Mouse (Mus musculus): Measurements from ENCODE around the gene Acpp.

GRCm38 (mm10) chr9:104271642-104272041 lies 65.9 kb downstream of the Acpp start:
- TF ChIP-seq CTCF (IDR thresholded peaks at IDR 0.05; ENCODE audit: low read depth): no peak
- TF ChIP-seq EP300 (optimal IDR thresholded peaks at IDR 0.05): no peak
